Mouse (Mus musculus): ENCODE data around the gene D330020A13Rik. TPM values are rescaled to one million over a fixed set of nuclear protein-coding genes. Genes with fewer than 3 reads are reported as not detected.

D330020A13Rik gene
- 0.15 TPM in 1 of 2 replicates, not detected in the other for polyA plus RNA-seq (2014; fragmentation: Nextera tagmentation; extraction: Ambion mirVana)

DNA sequence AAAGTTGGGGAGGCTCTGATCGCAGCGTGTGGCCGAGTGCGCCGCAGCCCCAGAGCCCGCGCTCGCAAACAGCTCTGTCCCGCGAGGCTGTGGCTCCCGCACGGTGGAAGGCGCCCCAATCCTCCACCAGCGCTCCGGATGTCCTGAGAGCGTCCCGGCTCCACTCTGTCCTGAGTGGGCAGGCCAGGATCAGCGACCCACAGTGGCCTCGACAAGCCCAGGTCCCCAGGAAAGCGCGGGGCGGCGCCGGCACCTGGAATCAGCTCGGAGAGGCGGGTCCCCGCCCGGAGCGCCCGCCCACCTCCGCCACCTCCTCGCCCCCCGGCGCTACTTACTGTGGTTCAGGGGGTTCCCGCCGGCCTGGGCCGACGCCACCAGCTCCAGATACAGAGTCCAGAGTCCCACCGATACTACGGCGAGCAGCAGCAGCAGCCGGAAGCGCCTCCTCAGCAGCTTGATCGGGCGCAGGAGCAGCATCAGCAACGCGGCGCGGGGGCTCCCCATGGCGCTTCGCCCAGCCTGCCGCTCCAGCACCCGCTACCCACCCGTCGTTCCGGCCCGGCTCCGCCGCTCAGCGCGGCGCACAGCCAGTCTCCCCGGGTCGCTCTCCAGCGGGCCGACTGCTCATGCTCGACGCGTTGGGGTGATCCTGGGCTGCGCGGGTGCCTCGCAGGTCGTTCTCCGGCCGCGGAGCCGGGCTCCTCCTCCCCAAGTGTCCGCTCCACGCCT, at the start of gene D330020A13Rik, which contains the start of gene B4galnt3:
D330020A13Rik (plus strand) TSS at position 309 of the 729 bp plus-strand sequence.
B4galnt3 (minus strand) TSS at position 504 of the 729 bp plus-strand sequence.
- Histone ChIP-seq H3K36me3 (ENCODE audit: control insufficient read depth, insufficient read depth, low read length) (no peaks in the 10 kb centered on the region), H3K9ac (ENCODE audit: low read depth, low read length) (peak within 1 kb of the TSS; percentile 52), H3K4me1 (replicated peaks; ENCODE audit: control insufficient read depth, insufficient read depth, low read length) (no peaks in the 10 kb centered on the region), H3K27me3 (ENCODE audit: control insufficient read depth, insufficient read depth, low read length) (peaks cover 19% of the 10 kb centered on the region), H3K4me3 (ENCODE audit: low read depth, low read length) (peak within 1 kb of the TSS; percentile 73), H3K27ac (ENCODE audit: low read depth, low read length) (no peak within 1 kb of the TSS), H3K4me2 (replicated peaks; ENCODE audit: low read depth, low read length) (peak within 1 kb of the TSS; percentile 99), H3K9me3 (ENCODE audit: control insufficient read depth, low read length) (no peaks in the 10 kb centered on the region)
- peak; percentile 68 for DNase-seq (ENCODE audit: low spot score)
- WGBS: under 1% methylated on average over 70 of the region's 79 CpGs
- ATAC-seq (ENCODE audit: low FRiP score): peak; percentile 70

DNA sequence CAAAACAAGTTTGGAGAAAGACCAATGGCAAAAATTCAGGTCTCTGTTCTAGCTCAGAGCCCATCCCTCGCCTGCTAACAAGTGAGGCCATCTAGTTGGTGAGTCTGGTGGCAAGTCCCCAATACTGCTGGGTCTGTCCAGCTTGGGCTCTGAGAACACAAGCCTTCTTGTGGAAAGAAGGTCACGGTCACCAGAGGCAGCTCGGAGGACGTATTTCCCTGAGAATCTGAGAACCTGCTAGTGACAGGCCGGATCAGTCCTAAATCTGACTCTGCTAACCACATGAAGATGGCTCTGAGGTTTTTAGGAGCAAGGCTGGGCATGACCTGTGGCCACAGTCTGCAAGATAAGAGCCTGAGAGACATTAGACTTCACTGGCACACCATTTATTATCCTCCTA, 47.5 kb upstream of the D330020A13Rik start:
- H3K36me3 ChIP-seq (ENCODE audit: control insufficient read depth, insufficient read depth, low read length): no peaks in the 10 kb centered on the region
- DNase-seq (ENCODE audit: low spot score) (no peak), ATAC-seq (ENCODE audit: low FRiP score) (no peak)
- no peaks in the 10 kb centered on the region for H3K9me3 ChIP-seq (ENCODE audit: control insufficient read depth, low read length)
- H3K4me2 ChIP-seq (replicated peaks; ENCODE audit: low read depth, low read length): no peak overlapping the region
- no peak overlapping the region for H3K4me3 ChIP-seq (ENCODE audit: low read depth, low read length)
- H3K9ac ChIP-seq (ENCODE audit: low read depth, low read length): no peak overlapping the region
- H3K4me1 ChIP-seq (replicated peaks; ENCODE audit: control insufficient read depth, insufficient read depth, low read length): no peaks in the 10 kb centered on the region
- no peak overlapping the region for H3K27ac ChIP-seq (ENCODE audit: low read depth, low read length)
- WGBS: 84% methylated on average over 5 of the region's 5 CpGs
- H3K27me3 ChIP-seq (ENCODE audit: control insufficient read depth, insufficient read depth, low read length): no peaks in the 10 kb centered on the region

DNA sequence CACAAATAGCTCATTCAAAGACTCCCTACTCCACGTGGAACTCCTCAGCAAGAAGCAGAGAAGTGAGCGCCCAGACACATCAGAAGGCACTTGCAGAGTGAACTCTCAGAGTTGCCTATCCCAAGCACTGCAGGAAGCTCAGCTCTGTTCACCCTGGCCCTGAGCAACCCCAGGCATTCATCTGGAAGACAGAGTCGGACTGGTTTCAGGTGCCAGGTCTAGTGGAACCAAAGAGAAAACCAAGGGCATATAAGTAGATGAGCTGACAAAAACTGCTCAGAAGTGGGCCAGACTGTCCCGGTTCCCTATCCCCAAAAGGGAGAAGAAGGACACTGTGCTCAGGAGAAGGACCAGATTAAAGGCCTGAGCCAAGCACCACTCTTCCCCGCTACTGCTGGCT, 44.3 kb upstream of the D330020A13Rik start:
- no peak for ATAC-seq (ENCODE audit: low FRiP score)
- Histone ChIP-seq H3K36me3 (ENCODE audit: control insufficient read depth, insufficient read depth, low read length) (no peaks in the 10 kb centered on the region), H3K9ac (ENCODE audit: low read depth, low read length) (no peak overlapping the region), H3K27me3 (ENCODE audit: control insufficient read depth, insufficient read depth, low read length) (no peaks in the 10 kb centered on the region), H3K4me3 (ENCODE audit: low read depth, low read length) (no peak overlapping the region), H3K27ac (ENCODE audit: low read depth, low read length) (no peak overlapping the region), H3K4me1 (replicated peaks; ENCODE audit: control insufficient read depth, insufficient read depth, low read length) (no peaks in the 10 kb centered on the region), H3K9me3 (ENCODE audit: control insufficient read depth, low read length) (no peaks in the 10 kb centered on the region), H3K4me2 (replicated peaks; ENCODE audit: low read depth, low read length) (no peak overlapping the region)
- DNase-seq (ENCODE audit: low spot score): no peak
- 68% methylated on average over 5 of the region's 5 CpGs for WGBS

DNA sequence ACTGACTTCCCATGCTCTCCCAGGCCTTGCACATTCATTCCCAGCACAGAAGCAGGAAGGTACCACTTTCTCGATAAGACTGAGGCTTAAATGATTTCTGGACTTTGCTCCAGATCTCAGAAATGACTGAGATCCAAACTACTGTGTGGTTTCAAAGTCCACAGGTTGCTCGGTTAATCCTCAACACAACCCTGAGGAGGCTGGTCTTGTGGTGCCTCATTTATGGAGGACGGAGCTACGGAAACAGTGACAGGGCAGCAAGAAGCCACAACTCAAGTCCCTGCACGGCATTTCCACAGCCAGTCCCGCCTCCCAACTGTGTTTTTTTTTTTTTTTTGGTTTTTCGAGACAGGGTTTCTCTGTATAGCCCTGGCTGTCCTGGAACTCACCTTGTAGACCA, 43.2 kb upstream of the D330020A13Rik start:
- Histone ChIP-seq H3K27me3 (ENCODE audit: control insufficient read depth, insufficient read depth, low read length) (no peaks in the 10 kb centered on the region), H3K9me3 (ENCODE audit: control insufficient read depth, low read length) (no peaks in the 10 kb centered on the region), H3K4me1 (replicated peaks; ENCODE audit: control insufficient read depth, insufficient read depth, low read length) (no peaks in the 10 kb centered on the region), H3K36me3 (ENCODE audit: control insufficient read depth, insufficient read depth, low read length) (no peaks in the 10 kb centered on the region), H3K4me3 (ENCODE audit: low read depth, low read length) (no peak overlapping the region), H3K9ac (ENCODE audit: low read depth, low read length) (no peak overlapping the region), H3K4me2 (replicated peaks; ENCODE audit: low read depth, low read length) (no peak overlapping the region), H3K27ac (ENCODE audit: low read depth, low read length) (no peak overlapping the region)
- WGBS: 89% methylated on average over 6 of the region's 7 CpGs
- ATAC-seq (ENCODE audit: low FRiP score) (no peak), DNase-seq (ENCODE audit: low spot score) (no peak)

GRCm38 (mm10) chr6:120252741-120253140, 41.4 kb upstream of the D330020A13Rik start:
- no peak for ATAC-seq (ENCODE audit: low FRiP score)
- Histone ChIP-seq H3K9me3 (ENCODE audit: control insufficient read depth, low read length) (no peaks in the 10 kb centered on the region), H3K4me2 (replicated peaks; ENCODE audit: low read depth, low read length) (no peak overlapping the region), H3K4me3 (ENCODE audit: low read depth, low read length) (no peak overlapping the region), H3K27ac (ENCODE audit: low read depth, low read length) (no peak overlapping the region), H3K27me3 (ENCODE audit: control insufficient read depth, insufficient read depth, low read length) (no peaks in the 10 kb centered on the region), H3K4me1 (replicated peaks; ENCODE audit: control insufficient read depth, insufficient read depth, low read length) (no peaks in the 10 kb centered on the region), H3K9ac (ENCODE audit: low read depth, low read length) (no peak overlapping the region), H3K36me3 (ENCODE audit: control insufficient read depth, insufficient read depth, low read length) (no peaks in the 10 kb centered on the region)
- DNase-seq (ENCODE audit: low spot score): no peak
- 86% methylated on average over 2 of the region's 2 CpGs for WGBS

DNA sequence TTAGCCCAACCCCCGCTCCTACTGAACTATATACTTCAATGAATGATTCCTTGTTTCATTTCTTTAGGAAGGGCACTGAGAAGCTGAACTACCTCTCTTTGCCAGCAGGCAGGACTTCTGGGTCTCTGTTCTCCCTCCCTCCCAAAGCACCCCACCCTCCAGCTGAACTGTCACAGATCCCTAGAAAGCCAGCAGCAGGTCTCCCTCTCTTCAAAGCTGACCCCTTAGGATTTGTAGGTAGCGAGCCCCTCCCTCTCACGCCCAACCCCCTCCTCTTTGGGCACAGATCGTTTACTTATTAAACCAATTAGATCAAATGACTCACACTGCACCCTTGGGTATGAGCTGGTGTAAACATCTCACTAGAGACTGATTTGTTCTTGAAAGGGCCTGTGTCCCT, 39.5 kb upstream of the D330020A13Rik start:
- no peaks in the 10 kb centered on the region for H3K4me1 ChIP-seq (replicated peaks; ENCODE audit: control insufficient read depth, insufficient read depth, low read length)
- H3K36me3 ChIP-seq (ENCODE audit: control insufficient read depth, insufficient read depth, low read length): no peaks in the 10 kb centered on the region
- no peak overlapping the region for H3K4me2 ChIP-seq (replicated peaks; ENCODE audit: low read depth, low read length)
- DNase-seq (ENCODE audit: low spot score) (no peak), ATAC-seq (ENCODE audit: low FRiP score) (no peak)
- no peak overlapping the region for H3K4me3 ChIP-seq (ENCODE audit: low read depth, low read length)
- no peaks in the 10 kb centered on the region for H3K27me3 ChIP-seq (ENCODE audit: control insufficient read depth, insufficient read depth, low read length)
- H3K9ac ChIP-seq (ENCODE audit: low read depth, low read length): no peak overlapping the region
- no peaks in the 10 kb centered on the region for H3K9me3 ChIP-seq (ENCODE audit: control insufficient read depth, low read length)
- 56% methylated on average over 4 of the region's 4 CpGs for WGBS
- no peak overlapping the region for H3K27ac ChIP-seq (ENCODE audit: low read depth, low read length)

- H3K27ac ChIP-seq (ENCODE audit: low read depth, low read length): no peak overlapping the region
- DNase-seq (ENCODE audit: low spot score): no peak
- no peak overlapping the region for H3K4me3 ChIP-seq (ENCODE audit: low read depth, low read length)
- H3K27me3 ChIP-seq (ENCODE audit: control insufficient read depth, insufficient read depth, low read length): no peaks in the 10 kb centered on the region
- no peak overlapping the region for H3K4me2 ChIP-seq (replicated peaks; ENCODE audit: low read depth, low read length)
- no peak for ATAC-seq (ENCODE audit: low FRiP score)
- no peaks in the 10 kb centered on the region for H3K36me3 ChIP-seq (ENCODE audit: control insufficient read depth, insufficient read depth, low read length)
- no peaks in the 10 kb centered on the region for H3K4me1 ChIP-seq (replicated peaks; ENCODE audit: control insufficient read depth, insufficient read depth, low read length)
- no peaks in the 10 kb centered on the region for H3K9me3 ChIP-seq (ENCODE audit: control insufficient read depth, low read length)
- no peak overlapping the region for H3K9ac ChIP-seq (ENCODE audit: low read depth, low read length)
- WGBS: 65% methylated on average over 4 of the region's 4 CpGs
Observed at GRCm38 (mm10) chr6:120255144-120255543, 39.0 kb upstream of the D330020A13Rik start.

DNA sequence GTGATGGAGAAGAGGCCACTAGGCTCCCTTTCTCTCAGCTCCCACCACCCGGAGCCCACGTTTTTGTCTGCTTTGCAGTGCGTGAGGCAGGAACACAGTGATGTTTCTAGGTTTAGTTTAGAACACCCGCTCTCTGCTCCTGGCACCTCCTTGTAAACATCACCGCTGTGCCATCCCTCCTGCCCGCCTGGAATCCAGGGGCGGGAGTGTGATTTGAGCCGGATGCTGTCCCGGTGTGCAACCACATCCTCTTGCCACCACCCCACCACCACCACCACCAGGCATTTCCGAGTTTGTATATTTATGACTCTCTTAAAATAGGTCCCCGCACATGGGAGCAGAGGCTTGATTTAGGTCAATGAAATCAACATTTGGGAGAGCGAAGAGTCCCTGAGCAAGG, 38.5 kb upstream of the D330020A13Rik start:
- Histone ChIP-seq H3K9ac (ENCODE audit: low read depth, low read length) (no peak overlapping the region), H3K27me3 (ENCODE audit: control insufficient read depth, insufficient read depth, low read length) (no peaks in the 10 kb centered on the region), H3K4me1 (replicated peaks; ENCODE audit: control insufficient read depth, insufficient read depth, low read length) (no peaks in the 10 kb centered on the region), H3K4me3 (ENCODE audit: low read depth, low read length) (no peak overlapping the region), H3K4me2 (replicated peaks; ENCODE audit: low read depth, low read length) (no peak overlapping the region), H3K27ac (ENCODE audit: low read depth, low read length) (no peak overlapping the region), H3K9me3 (ENCODE audit: control insufficient read depth, low read length) (no peaks in the 10 kb centered on the region), H3K36me3 (ENCODE audit: control insufficient read depth, insufficient read depth, low read length) (no peaks in the 10 kb centered on the region)
- no peak for DNase-seq (ENCODE audit: low spot score)
- 87% methylated on average over 12 of the region's 12 CpGs for WGBS
- ATAC-seq (ENCODE audit: low FRiP score): no peak

GRCm38 (mm10) chr6:120256431-120256935, 37.7 kb upstream of the D330020A13Rik start:
- Histone ChIP-seq H3K27ac (ENCODE audit: low read depth, low read length) (no peak overlapping the region), H3K27me3 (ENCODE audit: control insufficient read depth, insufficient read depth, low read length) (no peaks in the 10 kb centered on the region), H3K4me2 (replicated peaks; ENCODE audit: low read depth, low read length) (no peak overlapping the region), H3K4me3 (ENCODE audit: low read depth, low read length) (no peak overlapping the region), H3K9me3 (ENCODE audit: control insufficient read depth, low read length) (no peaks in the 10 kb centered on the region), H3K36me3 (ENCODE audit: control insufficient read depth, insufficient read depth, low read length) (no peaks in the 10 kb centered on the region), H3K9ac (ENCODE audit: low read depth, low read length) (no peak overlapping the region), H3K4me1 (replicated peaks; ENCODE audit: control insufficient read depth, insufficient read depth, low read length) (no peaks in the 10 kb centered on the region)
- DNase-seq (ENCODE audit: low spot score) (no peak), ATAC-seq (ENCODE audit: low FRiP score) (no peak)
- 63% methylated on average over 5 of the region's 5 CpGs for WGBS
